Mouse (Mus musculus): ENCODE results near the gene Hlcs. TPM values are rescaled to one million over a fixed set of nuclear protein-coding genes. Genes with fewer than 3 reads are reported as not detected.

Gene Hlcs
- polyA plus RNA-seq, 1 experiment, result 4.0 TPM

DNA sequence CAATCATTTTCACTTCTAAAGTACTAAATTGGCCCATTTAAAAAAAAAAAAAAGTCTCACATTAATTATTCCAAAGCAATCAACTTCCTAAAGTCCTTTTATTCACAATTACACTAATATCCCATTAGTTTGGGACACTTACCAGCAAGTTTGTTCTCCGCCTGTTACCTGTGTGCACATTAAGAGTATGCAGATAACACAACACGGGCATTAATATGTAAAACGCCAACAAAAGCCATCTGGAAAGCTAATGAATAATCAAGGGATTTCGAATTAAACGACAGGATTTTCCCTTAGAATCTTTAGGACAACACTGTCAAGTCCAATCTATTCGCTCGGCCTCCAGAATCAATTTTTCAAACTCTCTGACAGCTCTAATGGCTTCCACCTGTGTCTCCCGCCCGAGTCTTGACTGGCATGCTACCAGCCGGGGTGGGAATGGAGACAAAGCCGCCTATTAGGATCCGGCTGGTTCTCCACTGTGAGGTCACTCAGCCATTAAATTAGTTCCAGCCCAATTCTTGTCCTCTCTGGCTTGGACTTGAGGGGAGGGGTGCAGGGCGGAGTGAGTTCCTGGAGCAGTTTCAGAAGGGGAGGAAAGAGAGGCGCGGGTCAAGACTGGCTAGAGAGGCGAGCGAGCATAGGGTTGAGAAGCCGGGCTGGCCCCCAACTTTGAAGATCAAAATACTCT is 85.9 kb downstream of the Hlcs start:
- WGBS, result 71% methylated on average over 18 of the region's 18 CpGs
- DNase-seq (ENCODE audit: low read depth, low spot score), result no peak

DNA sequence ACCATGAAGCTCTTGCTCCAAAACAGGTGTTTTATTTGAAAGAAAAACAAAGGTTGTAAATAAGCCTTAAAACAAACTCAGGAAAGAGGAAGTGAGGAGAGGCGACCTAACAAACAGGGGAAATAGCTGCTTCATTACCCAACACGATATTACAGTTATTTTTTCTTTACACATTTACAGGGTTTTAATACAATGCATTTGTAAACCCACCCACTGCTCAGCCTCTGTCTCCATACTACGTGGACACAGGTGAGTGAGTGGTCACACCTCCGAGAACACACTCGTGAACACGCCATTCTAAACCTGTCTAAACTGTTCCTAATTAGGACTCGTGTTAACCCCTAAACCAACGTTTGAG is 90.0 kb downstream of the Hlcs start:
- WGBS, result 65% methylated on average over 8 of the region's 8 CpGs
- DNase-seq (ENCODE audit: low read depth, low spot score), result no peak

DNA sequence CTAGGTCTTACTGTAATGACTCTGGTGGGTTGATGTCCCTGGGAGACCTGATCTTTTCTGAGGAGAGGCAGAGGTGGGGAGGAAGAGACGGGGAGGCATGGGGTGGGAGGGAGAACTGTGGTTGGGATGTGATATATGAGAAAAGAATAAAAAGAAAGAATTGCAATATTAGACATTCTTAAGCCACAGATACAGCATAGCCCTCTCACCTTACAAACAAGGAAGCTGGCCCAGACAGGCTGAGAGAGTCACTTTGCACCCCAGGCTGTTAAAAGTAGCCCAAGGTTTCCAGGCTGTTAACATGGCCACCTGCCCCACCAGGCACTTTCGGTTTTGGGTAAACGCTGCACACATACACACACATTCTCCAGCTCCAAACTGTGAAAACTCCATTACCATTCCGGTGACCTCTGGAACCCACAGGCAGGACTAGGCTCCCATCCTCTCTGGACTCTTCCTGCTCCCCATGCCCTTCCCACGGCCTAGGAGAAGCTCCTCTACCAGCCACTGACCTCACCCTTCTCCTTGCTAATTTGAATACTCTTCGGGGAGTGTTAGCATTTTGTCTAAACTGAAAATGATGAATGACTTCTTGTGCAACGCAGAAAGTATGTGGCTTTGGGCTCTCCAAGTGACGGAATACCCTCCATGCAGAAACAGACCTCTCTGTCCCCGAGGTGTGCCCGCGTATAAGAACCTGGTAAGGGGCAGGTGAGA is 90.6 kb downstream of the Hlcs start:
- WGBS, result 40% methylated on average over 11 of the region's 11 CpGs
- no peak for DNase-seq (ENCODE audit: low read depth, low spot score)

DNA sequence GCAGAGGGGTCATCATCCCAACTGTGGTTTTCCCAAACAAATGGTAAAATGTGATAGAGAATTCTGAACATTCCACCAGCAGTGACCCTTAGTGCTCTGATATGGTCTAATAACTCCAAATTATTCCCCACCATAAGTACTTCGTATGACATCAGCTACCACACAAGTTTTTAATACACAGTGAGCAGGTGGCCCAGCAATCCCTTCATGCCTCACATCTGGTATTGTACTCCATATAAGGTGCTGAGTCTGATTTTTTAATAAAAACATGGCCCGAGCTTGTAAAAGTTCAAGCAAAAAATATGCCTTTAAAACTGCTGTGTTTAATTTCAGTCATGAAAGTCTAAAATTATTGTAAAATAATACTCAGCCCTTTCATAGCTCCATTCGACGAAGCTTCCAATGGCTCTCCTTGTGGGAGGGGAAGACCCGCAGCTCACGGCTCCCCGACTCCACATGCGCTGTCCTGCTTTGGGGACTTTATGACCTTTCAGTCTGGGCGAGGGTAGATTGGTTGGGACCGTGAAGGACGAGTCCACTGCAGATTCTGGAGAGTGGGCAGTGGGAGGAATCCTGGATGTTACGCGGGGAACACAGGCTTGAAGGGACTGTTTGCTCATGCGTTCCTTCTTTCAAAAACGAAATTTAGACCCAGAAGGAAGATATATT is 102.5 kb downstream of the Hlcs start:
- 86% methylated on average over 15 of the region's 15 CpGs for WGBS
- DNase-seq (ENCODE audit: low read depth, low spot score), result no peak

DNA sequence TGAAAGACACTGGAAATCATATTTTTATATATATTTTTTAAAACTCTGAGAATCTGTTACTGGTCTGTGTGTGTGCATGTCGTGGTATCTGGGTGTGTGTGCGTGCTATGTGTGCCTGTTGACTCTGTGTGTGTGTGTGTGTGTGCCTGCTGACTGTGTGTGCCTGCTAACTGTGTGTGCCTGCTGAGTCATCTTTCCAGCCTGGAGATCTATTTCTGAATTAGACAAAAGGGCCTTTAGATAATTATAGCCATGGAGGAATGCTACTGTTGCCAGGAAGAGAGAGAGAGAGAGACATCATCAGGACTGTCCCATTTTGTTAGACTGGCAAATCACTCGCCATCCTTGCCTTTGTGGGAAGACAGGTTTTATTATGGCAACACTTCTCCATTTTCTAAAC is 103.7 kb downstream of the Hlcs start:
- DNase-seq (ENCODE audit: low read depth, low spot score), result no peak
- WGBS, result 60% methylated on average over 3 of the region's 3 CpGs

DNA sequence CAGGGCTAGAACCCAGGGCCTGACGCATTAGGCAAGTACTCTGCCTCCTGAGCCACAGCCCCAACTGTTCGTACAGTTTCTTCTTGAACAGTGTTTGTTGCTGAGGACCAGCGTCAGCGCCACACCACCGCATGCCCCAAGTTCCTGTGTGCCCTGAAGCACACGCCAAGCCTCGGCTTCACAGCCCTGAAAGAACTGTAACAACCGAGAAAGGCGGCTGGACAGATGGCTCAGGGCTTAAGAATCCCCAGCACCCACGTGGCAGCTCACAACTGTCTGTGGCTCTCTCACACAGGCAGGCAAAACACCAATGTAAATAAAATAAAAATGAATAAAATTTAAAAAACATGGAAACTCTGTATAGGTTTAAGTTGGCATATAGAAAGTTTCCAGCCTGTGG is 104.5 kb downstream of the Hlcs start:
- DNase-seq (ENCODE audit: low read depth, low spot score), result no peak
- 90% methylated on average over 10 of the region's 10 CpGs for WGBS

DNA sequence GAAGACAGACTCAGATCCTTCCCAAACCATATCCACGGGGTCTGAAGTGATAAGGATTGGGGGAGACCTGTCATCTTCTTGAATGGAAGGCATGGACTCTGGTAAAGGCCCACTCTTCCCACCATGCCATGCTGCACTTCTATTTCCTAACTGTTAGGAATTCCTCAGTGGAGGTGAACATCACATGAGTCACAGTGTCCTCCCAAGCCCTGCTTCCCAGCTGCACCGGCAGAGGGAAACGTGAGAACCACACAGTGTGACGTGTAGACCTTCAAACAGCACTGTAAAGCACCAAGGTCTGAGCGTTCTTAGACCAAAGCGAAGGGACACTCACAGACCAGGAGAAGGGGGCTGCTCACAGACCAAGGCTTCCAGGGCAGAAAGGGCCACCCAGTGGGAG is 105.2 kb downstream of the Hlcs start:
- DNase-seq (ENCODE audit: low read depth, low spot score), result no peak
- WGBS, result 89% methylated on average over 6 of the region's 6 CpGs

DNA sequence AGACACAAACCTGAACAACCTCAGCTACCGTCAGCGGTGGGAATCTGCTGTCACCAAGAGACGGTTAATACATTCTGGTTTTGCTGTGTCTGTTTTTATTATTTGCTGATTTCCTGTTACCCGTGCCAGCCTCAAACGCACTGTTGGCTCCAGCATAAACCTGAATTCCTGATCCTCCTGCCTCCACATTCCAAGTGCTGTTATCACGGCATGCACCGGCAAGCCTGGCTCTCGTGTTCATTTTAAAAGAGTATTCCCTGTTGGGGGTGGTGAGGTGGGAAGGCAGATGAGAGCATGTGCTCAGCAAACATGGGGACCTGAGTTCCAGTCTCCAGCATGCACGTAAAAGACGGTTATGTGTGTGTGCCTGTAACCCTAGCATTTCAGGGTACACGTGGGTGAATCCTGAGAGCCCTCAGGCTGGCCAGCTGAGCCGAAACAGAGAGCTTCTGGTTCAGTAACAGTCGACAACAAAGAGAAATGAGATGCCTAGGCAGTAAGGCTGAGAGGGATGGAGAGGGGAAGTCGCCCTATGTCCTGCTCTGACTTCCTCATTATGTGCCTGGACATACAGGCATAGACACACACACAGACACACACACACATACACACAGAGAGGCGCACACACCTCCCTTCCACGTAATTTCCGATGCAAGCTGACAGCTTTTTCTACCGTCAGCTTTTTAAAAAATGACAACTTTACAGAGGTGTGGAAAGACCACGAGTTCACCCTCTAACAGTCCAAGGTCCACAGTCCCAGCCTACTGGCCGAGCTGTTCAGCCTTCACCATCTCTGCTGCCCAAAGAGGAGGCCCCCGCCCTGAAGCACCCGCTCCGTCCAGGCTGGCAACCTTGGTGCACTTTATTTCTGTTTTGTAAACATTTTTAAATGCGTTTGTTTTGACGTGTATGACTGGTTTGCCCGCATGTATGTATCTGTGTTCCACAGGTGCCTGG is 107.6 kb downstream of the Hlcs start:
- DNase-seq (ENCODE audit: low read depth, low spot score), result no peak
- WGBS, result 63% methylated on average over 26 of the region's 26 CpGs

DNA sequence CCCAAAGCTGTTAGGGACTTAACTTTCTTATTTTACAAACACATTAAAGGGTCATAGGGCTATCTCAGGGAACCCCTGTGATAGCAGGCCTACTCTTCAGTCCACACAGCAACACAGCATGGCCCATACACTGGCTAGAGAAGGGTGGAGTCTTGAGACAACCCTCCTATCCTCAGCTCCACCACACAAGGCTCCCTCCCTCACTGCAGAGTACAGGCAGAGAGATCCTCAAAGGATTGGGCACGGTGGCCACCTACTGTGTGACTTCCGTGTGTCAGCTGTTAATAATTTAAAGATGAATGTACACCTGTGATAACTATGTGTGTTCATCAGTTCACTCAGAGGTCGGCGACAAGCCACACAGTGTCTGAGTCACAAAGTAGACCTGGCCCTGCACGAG is 112.0 kb downstream of the Hlcs start:
- no peak for DNase-seq (ENCODE audit: low read depth, low spot score)
- 50% methylated on average over 5 of the region's 5 CpGs for WGBS

DNA sequence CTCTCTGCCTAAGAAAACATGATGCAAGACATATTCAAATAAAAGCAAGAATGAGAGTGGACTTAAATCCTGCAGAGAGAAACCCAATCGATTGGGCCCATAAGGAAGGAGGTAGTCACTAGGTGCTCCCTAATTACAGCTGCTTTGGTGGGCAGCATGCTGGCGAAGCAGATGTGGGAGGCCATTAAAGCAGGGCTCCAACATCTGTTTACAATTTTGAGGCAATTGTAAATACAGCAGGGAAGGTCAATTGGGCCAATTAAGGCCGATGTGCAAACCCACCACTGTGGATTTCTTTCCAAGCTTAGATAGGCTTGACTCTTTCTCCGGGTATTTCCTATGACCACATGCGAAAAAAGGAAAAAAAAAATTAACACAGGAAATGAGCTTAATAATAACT is 117.5 kb downstream of the Hlcs start:
- 43% methylated on average over 5 of the region's 5 CpGs for WGBS
- no peak for DNase-seq (ENCODE audit: low read depth, low spot score)

DNA sequence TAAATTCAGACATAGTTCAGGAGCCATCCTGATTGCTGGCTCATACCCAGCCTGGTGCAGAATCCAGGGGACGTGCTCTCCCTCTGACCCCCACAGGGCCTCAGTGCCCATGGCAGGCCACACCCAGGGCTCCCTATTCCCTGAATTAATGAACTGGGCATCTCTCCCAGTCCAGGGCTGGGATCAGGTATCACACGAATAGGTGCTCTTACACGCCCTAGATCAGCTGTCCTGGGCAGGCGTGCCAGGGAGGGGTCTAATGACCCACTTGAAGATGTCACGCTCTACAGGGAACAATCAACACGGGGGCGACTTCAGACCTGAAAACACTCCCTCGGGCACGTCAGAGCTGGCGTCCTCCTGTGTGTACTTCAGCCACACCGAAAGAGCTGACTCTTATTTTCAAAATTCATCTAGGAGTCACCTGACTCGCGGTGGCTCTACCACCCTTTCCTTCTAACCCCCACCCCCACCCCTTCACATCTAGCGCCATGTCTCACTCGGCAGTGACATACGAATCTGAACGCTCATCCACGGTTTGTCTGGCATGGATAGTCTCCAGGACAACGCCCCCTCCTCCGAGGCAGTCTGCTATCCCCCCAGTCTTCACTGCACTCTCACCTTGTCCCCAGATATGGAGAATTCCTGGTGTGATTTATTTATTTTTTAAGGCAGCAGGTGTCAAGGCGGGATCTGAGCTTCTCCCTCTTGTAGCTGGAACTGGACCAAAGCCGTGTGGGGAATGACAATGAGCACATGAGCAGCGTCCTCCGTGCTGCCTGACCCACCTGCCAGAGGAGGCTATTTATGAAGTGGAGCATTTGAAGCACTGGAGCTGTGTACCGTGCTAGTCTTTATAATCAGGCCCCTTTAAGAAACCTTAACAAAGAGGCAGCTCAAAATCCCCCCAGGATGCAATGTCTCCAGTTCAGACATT is 121.7 kb downstream of the Hlcs start:
- WGBS, result 76% methylated on average over 25 of the region's 25 CpGs
- DNase-seq (ENCODE audit: low read depth, low spot score), result no peak

DNA sequence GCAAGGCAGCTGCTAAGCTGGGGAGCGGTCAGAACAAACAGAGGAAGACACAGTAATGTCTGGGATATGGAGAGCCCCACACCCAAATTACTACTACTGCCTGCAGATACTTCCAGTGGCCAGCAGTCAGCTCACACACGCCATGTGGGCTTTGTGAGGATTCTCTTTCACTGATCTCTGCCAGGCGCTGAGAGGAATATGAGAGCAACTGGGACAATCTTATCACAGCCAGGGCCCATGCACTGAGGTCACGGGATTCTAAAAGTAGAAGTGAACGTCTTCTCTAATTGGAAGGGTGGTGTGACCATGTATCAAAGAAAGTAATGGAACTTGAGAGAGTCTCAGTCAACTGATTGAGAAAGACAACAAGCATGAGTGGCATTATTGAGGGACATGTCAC is 123.1 kb downstream of the Hlcs start:
- DNase-seq (ENCODE audit: low read depth, low spot score), result no peak
- WGBS, result 92% methylated on average over 5 of the region's 5 CpGs

DNA sequence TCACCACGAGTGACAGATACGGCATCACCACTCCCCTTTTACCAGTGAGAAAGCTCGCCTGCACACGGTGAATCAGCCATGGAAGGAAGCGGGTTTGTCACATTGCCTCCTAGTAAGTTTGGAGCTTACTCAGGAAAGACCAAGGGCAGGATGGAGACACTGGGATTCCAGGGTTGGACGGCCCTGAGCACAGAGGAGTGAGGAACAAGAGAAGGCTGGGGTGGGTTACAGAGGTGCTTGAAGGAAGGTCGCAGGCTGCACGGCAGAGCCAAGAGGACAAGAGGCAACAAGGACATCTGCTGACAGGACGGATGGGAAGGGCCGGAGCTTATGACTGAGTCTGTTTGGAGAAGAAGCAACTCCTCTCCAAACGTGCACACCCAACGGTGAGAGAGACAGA is 126.8 kb downstream of the Hlcs start:
- 78% methylated on average over 12 of the region's 12 CpGs for WGBS
- DNase-seq (ENCODE audit: low read depth, low spot score), result no peak

DNA sequence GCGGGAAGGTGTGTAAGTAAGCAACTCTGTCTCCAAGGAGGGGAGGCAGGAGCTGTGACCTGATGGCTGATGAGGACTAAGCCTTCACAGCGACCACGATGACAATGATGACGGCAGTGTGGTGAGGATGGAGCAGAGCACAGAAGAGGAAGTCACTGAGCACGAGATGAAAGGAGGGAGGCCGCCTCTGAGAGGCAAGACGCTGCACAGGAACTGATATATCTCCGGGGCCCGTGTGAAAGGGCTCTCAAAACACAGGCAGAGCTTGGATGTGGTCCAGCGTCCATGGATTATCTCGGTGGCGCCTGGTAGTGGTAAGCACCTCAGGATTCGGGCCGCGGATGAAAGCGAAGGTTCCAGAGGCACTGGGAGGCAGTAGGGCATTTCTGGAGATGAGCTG is 127.9 kb downstream of the Hlcs start:
- no peak for DNase-seq (ENCODE audit: low read depth, low spot score)
- WGBS, result 71% methylated on average over 16 of the region's 16 CpGs

DNA sequence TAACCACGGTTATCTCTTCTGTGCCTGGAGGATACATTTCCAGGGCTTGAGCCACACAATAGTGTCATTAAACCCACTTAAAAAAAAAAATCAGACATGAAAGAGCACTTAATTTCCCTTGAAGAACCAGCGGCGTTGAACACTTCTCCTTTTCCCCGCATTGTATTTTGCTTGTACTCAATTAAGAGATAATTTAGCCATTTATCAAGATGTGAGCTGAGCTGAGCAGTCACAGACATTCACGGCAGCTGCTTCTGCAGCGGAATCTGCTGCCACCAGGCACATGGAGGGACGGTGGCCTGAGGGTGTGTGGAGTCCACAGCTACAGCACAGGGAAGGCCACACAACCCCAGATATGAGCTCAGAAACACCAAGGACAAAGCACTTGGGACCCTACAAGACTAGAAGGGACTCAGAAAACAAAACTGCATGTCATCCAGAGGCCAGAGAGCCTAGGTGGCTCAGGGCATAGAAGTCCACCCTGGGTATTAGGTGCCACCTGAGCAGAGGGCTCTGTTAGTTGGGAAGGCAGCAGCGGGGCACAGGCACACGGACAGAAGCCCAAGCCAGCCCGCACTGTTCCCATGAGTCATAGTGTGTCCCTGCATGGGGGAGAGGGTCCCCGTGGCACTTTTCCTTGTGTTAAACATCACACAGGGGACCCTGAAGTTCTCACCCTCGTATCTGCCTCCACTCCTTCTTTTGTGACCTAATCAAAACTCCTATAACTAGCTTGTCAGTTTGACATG is 133.1 kb downstream of the Hlcs start:
- DNase-seq (ENCODE audit: low read depth, low spot score), result no peak
- WGBS, result 84% methylated on average over 12 of the region's 12 CpGs

DNA sequence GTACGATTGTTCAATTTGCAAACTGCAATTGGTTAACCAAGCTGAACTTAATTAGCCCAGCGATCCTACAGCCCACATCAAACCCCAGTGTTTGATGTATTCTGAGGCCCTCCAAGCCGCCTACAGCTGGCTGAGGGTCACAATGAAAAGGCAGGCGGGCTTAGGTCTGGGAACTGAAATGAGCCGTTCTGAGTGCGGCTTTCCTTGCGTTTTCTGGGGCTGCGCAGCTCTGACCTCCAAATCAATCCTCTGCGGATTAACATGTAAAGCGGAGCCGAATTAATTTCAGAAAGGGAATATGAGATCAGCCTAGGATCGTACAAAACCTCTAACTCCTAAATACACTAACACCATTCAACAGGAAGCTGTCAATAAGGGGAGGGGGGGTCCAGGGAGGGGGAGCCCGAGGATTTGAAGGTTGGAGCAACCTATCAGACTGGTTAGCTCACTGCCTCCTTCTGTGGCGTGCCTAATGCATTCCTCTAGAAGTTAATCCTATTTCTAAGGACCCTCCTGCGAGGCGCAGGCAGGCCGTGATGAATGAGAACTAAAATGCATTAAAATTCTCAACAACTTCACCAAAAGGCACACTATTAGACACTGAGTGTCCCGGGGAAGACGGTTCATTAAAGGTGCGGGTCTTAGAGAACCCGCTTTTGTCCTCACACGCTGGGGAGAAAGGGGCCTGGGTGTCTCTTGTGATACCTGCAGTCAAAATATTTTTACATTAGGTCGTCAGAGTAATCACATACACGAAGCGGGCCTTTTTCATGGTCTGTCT is 133.8 kb downstream of the Hlcs start:
- DNase-seq (ENCODE audit: low read depth, low spot score), result no peak
- WGBS, result 77% methylated on average over 25 of the region's 25 CpGs

DNA sequence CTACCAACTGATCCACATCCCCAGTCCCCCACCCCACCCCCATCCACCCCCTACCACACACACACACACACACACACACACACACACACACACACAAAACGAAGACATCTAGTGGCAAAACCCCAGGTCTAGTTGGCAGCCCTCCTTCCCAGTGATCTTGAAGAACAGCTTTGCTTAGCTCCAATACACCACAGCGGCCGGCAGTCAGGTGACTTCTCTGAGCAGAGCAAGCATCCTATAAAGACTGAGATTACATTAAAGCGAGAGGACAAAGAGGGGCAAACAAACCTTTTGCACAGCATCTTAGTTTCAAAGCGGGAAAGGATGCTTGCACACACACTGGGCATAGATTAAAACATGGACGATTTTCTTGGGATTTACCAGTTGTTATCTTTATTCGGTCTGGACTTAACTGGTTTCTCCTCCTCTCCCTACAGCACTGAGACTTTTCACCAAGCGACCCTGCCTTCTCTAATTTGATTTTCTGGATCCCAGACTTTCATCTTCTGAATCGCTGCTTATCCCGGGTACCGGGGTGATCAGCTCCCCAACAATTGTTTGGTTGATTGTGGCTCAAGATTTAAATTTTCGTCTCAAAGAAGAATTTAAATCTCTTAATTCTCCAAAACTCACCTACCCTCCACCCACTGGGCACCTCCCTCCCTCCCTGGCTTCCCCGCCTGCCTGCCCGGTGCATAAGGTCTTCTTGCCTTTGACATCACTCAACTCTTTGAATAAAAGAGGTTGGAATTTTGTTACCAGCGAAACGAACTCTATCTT is 134.7 kb downstream of the Hlcs start:
- WGBS, result 84% methylated on average over 16 of the region's 16 CpGs
- no peak for DNase-seq (ENCODE audit: low read depth, low spot score)

All from large intestine, adult 2 months (tissue).